In the genomic region with DNA sequence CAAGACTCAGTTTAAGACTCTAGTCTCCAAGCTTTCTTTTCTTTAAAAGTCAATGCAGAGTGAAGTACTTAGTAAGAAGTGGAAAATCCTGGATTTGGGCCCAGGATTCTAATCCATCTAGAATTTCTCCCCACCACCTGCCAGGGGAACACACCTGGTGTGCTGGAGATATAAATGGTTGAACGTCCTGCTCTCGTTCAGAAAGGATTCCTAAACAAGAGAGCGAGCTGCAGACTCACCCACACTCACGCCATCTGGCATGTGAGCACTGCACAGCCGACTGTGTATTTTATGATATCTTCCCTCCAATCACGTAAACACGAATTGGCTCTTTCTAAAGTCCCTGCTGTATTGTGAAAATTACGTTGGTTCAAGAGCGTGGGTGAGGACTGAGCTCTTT, we compare ENCODE assay signal across 12 mouse cellular contexts. TPM values are rescaled to one million over a fixed set of nuclear protein-coding genes. Genes with fewer than 3 reads are reported as not detected.
DNase-seq lines count a peak whose midpoint lies in the region; ATAC-seq and TF ChIP-seq lines count a peak whose summit lies in the region.
"Had no signal": no experiment of that assay in that cellular context is flagged by ENCODE, and none has a peak within 500 bp of the region (broad histone marks: within the 10 kb centered on the region; RNA-seq: fewer than 3 reads in every experiment).

No protein-coding gene starts in this region.

- no peaks in the 10 kb centered on the region for H3K9me3 ChIP-seq in lung, embryonic 14.5 days (ENCODE audit: low read depth, low read length)
- no peaks in the 10 kb centered on the region for H3K9me3 ChIP-seq in hindbrain, postnatal 0 days (ENCODE audit: low read length)
- H3K9me3 ChIP-seq: heart, embryonic 10.5 days; hindbrain, embryonic 10.5 days had no signal

- no peak overlapping the region for H3K4me2 ChIP-seq in lung, embryonic 14.5 days
- no peak overlapping the region for H3K4me2 ChIP-seq in hindbrain, postnatal 0 days (ENCODE audit: low read depth, low read length)

- ATAC-seq in lung, embryonic 14.5 days (ENCODE audit: insufficient read depth): no peak
- ATAC-seq in hindbrain, postnatal 0 days: no peak

- no peak for TF ChIP-seq CTCF in lung, embryonic 14.5 days (IDR thresholded peaks at IDR 0.05; ENCODE audit: low read depth)
- no peak for TF ChIP-seq CTCF in hindbrain, postnatal 0 days (IDR thresholded peaks at IDR 0.05; ENCODE audit: low read depth)

- peak; percentile 20 for DNase-seq in lung, embryonic 14.5 days
- DNase-seq in lung, adult 18-20 months: no peak
- DNase-seq in gonadal fat pad, adult 2 months (ENCODE audit: low read depth): peak; percentile 8
- peak; percentile 87 for DNase-seq in layer of hippocampus, adult 9-11 months
- DNase-seq in right cerebral cortex, adult 2 months (ENCODE audit: low spot score in 2 of 2): peak; percentile 63 to 73
- DNase-seq in hindbrain, postnatal 0 days (ENCODE audit: low spot score): no peak
- DNase-seq in gastrocnemius, adult 18-20 months (ENCODE audit: low spot score): no peak
- DNase-seq: adrenal gland, postnatal 10 days; kidney, adult 11 months had no signal

- H3K36me3 ChIP-seq in lung, embryonic 14.5 days (ENCODE audit: insufficient read depth): no peaks in the 10 kb centered on the region
- H3K36me3 ChIP-seq in hindbrain, postnatal 0 days (ENCODE audit: insufficient read depth, low read length): no peaks in the 10 kb centered on the region
- H3K36me3 ChIP-seq: heart, embryonic 10.5 days; hindbrain, embryonic 10.5 days had no signal

- no peak overlapping the region for H3K27ac ChIP-seq in lung, embryonic 14.5 days (ENCODE audit: low read depth)
- H3K27ac ChIP-seq in hindbrain, postnatal 0 days: no peak overlapping the region
- H3K27ac ChIP-seq: heart, embryonic 10.5 days; hindbrain, embryonic 10.5 days; macrophage had no signal

- no peak overlapping the region for H3K9ac ChIP-seq in lung, embryonic 14.5 days
- no peak overlapping the region for H3K9ac ChIP-seq in hindbrain, postnatal 0 days (replicated peaks; ENCODE audit: low read length)

- H3K4me3 ChIP-seq in lung, embryonic 14.5 days (ENCODE audit: low read depth, low read length): no peak overlapping the region
- no peak overlapping the region for H3K4me3 ChIP-seq in hindbrain, postnatal 0 days (ENCODE audit: low read length)
- H3K4me3 ChIP-seq: heart, embryonic 10.5 days; hindbrain, embryonic 10.5 days had no signal

- H3K4me1 ChIP-seq in lung, embryonic 14.5 days (ENCODE audit: insufficient read depth): no peaks in the 10 kb centered on the region
- no peaks in the 10 kb centered on the region for H3K4me1 ChIP-seq in hindbrain, postnatal 0 days (ENCODE audit: insufficient read depth, low read length)
- H3K4me1 ChIP-seq: heart, embryonic 10.5 days; hindbrain, embryonic 10.5 days had no signal

- WGBS in lung, embryonic 14.5 days: 33% methylated on average over 9 of the region's 9 CpGs
- WGBS in hindbrain, postnatal 0 days: 63% methylated on average over 9 of the region's 9 CpGs

- H3K27me3 ChIP-seq in lung, embryonic 14.5 days (ENCODE audit: insufficient read depth, low read length): no peaks in the 10 kb centered on the region
- H3K27me3 ChIP-seq in hindbrain, postnatal 0 days (ENCODE audit: insufficient read depth, low read length): no peaks in the 10 kb centered on the region

RNA-seq across cellular contexts. Expression of gene Lypd1, which starts 32.2 kb away (rescaled TPM):
- polyA plus RNA-seq in lung, embryonic 14.5 days (2014; fragmentation: Nextera tagmentation; extraction: Ambion mirVana): 0.65 and 0.91 TPM in 2 replicates
- polyA plus RNA-seq in gonadal fat pad, adult 2 months (2012; rRNA removed): 0.45 and 2.3 TPM in 2 replicates
- total RNA-seq in hindbrain, postnatal 0 days (2014; rRNA removed): 94.9 and 102 TPM in 2 replicates
- polyA plus RNA-seq in hindbrain, postnatal 0 days (2015; fragmentation: Nextera tagmentation; extraction: Ambion mirVana): 90.6 and 90.7 TPM in 2 replicates
- not detected for total RNA-seq in gastrocnemius, adult 18-20 months (2021)
- polyA plus RNA-seq: macrophage had no signal

Comparison
In these comparisons a context has a peak if more than half of its experiments do, and no peak if none do; other contexts are left out.
1. DNase-seq: peak in lung, embryonic 14.5 days (single experiment), gonadal fat pad, adult 2 months (single experiment), layer of hippocampus, adult 9-11 months (single experiment) and right cerebral cortex, adult 2 months (2 of 2); none in lung, adult 18-20 months (0 of 2), hindbrain, postnatal 0 days (single experiment) and gastrocnemius, adult 18-20 months (single experiment).
2. RNA of gene Lypd1, which starts 32.2 kb away (polyA plus RNA-seq): 90.6 to 90.7 TPM in hindbrain, postnatal 0 days; 0.65 to 0.91 TPM in lung, embryonic 14.5 days and 0.45 to 2.3 TPM in gonadal fat pad, adult 2 months; every median in the first group is over 10 times any median in the second.